Mouse (Mus musculus): ENCODE results near the gene Utp6. TPM values are rescaled to one million over a fixed set of nuclear protein-coding genes. Genes with fewer than 3 reads are reported as not detected.
"Not testable (repeated sequence)": the region's sequence is repeated elsewhere in the genome, so short reads cannot be mapped to it uniquely, and the experiment has no call there.

Utp6 gene
- polyA plus RNA-seq, 1 experiment from 2014 or later, result 68.6 TPM

DNA sequence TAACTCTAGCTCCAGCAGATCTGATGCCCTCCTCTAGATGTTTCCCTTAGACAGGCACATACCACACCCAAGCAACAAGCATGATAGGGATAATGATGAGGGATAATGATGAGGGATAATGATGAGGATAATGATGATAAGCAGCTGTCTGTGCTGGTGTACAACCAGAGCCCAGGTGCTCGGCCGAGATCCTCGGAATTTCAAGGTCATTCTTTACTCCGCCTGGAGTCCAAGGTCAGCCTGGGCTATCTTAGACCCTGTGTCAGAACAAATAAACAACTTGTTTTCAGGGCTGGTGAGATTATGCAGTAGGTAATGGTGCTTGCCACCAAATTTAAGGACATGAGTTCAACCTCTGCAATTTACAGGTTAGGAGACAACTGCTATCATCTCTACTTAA, 24.7 kb upstream of the Utp6 start:
- Histone ChIP-seq H3K27me3 (ENCODE audit: control insufficient read depth, insufficient read depth, low read length) (no peaks in the 10 kb centered on the region), H3K9me3 (ENCODE audit: control insufficient read depth, low read length) (no peaks in the 10 kb centered on the region), H3K4me3 (ENCODE audit: low read length) (no peak overlapping the region), H3K4me1 (ENCODE audit: control insufficient read depth, insufficient read depth, low read length) (no peaks in the 10 kb centered on the region), H3K36me3 (ENCODE audit: control insufficient read depth, insufficient read depth, low read length) (no peaks in the 10 kb centered on the region), H3K27ac (ENCODE audit: low read depth, low read length) (no peak overlapping the region), H3K9ac (ENCODE audit: low read depth, low read length) (no peak overlapping the region), H3K4me2 (replicated peaks; ENCODE audit: low read depth, low read length) (no peak overlapping the region)
- 81% methylated on average over 4 of the region's 4 CpGs for WGBS
- ATAC-seq (ENCODE audit: low FRiP score, low TSS enrichment), result no peak

- WGBS, result 96% methylated on average over 3 of the region's 4 CpGs
- ATAC-seq (ENCODE audit: low FRiP score, low TSS enrichment); H3K27ac ChIP-seq (ENCODE audit: low read depth, low read length); H3K9ac ChIP-seq (ENCODE audit: low read depth, low read length); H3K36me3 ChIP-seq (ENCODE audit: control insufficient read depth, insufficient read depth, low read length); H3K4me1 ChIP-seq (ENCODE audit: control insufficient read depth, insufficient read depth, low read length); H3K4me3 ChIP-seq (ENCODE audit: low read length); H3K9me3 ChIP-seq (ENCODE audit: control insufficient read depth, low read length); H3K4me2 ChIP-seq (replicated peaks; ENCODE audit: low read depth, low read length): not testable (repeated sequence)
- peaks cover 21% of the 10 kb centered on the region; the same call in 1 of the 2 replicates for H3K27me3 ChIP-seq (ENCODE audit: control insufficient read depth, insufficient read depth, low read length)
Measured at GRCm38 (mm10) chr11:79977747-79978146, 15.6 kb upstream of the Utp6 start.

GRCm38 (mm10) chr11:79977061-79977460, 14.9 kb upstream of the Utp6 start:
- H3K4me1 ChIP-seq (ENCODE audit: control insufficient read depth, insufficient read depth, low read length); H3K27ac ChIP-seq (ENCODE audit: low read depth, low read length); H3K4me3 ChIP-seq (ENCODE audit: low read length); ATAC-seq (ENCODE audit: low FRiP score, low TSS enrichment); H3K4me2 ChIP-seq (replicated peaks; ENCODE audit: low read depth, low read length); H3K36me3 ChIP-seq (ENCODE audit: control insufficient read depth, insufficient read depth, low read length); H3K9me3 ChIP-seq (ENCODE audit: control insufficient read depth, low read length); H3K9ac ChIP-seq (ENCODE audit: low read depth, low read length): not testable (repeated sequence)
- H3K27me3 ChIP-seq (ENCODE audit: control insufficient read depth, insufficient read depth, low read length), result peaks cover 24% of the 10 kb centered on the region; the same call in 1 of the 2 replicates
- 94% methylated on average over 14 of the region's 14 CpGs for WGBS

GRCm38 (mm10) chr11:79976645-79977044, 14.5 kb upstream of the Utp6 start:
- WGBS, result 79% methylated on average over 6 of the region's 6 CpGs
- not testable (repeated sequence) for H3K36me3 ChIP-seq (ENCODE audit: control insufficient read depth, insufficient read depth, low read length); H3K27ac ChIP-seq (ENCODE audit: low read depth, low read length); H3K4me3 ChIP-seq (ENCODE audit: low read length); H3K9me3 ChIP-seq (ENCODE audit: control insufficient read depth, low read length); H3K4me2 ChIP-seq (replicated peaks; ENCODE audit: low read depth, low read length); ATAC-seq (ENCODE audit: low FRiP score, low TSS enrichment); H3K9ac ChIP-seq (ENCODE audit: low read depth, low read length); H3K4me1 ChIP-seq (ENCODE audit: control insufficient read depth, insufficient read depth, low read length)
- peaks cover 24% of the 10 kb centered on the region; the same call in 1 of the 2 replicates for H3K27me3 ChIP-seq (ENCODE audit: control insufficient read depth, insufficient read depth, low read length)

- Histone ChIP-seq H3K36me3 (ENCODE audit: control insufficient read depth, insufficient read depth, low read length) (no peaks in the 10 kb centered on the region), H3K27ac (ENCODE audit: low read depth, low read length) (no peak overlapping the region), H3K4me1 (ENCODE audit: control insufficient read depth, insufficient read depth, low read length) (0 out of 2 replicates have a peak, but pooled peaks cover 3% of the 10 kb centered on the region), H3K4me2 (replicated peaks; ENCODE audit: low read depth, low read length) (no peak overlapping the region), H3K9me3 (ENCODE audit: control insufficient read depth, low read length) (no peaks in the 10 kb centered on the region), H3K27me3 (ENCODE audit: control insufficient read depth, insufficient read depth, low read length) (peaks cover 24% of the 10 kb centered on the region; the same call in 1 of the 2 replicates), H3K9ac (ENCODE audit: low read depth, low read length) (no peak overlapping the region), H3K4me3 (ENCODE audit: low read length) (no peak overlapping the region)
- ATAC-seq (ENCODE audit: low FRiP score, low TSS enrichment), result no peak
- WGBS, result 94% methylated on average over 1 of the region's 1 CpGs
Measured at GRCm38 (mm10) chr11:79976222-79976621, 14.0 kb upstream of the Utp6 start.

GRCm38 (mm10) chr11:79975377-79975776, 13.2 kb upstream of the Utp6 start:
- Histone ChIP-seq H3K36me3 (ENCODE audit: control insufficient read depth, insufficient read depth, low read length) (no peaks in the 10 kb centered on the region), H3K4me1 (ENCODE audit: control insufficient read depth, insufficient read depth, low read length) (0 out of 2 replicates have a peak, but pooled peaks cover 3% of the 10 kb centered on the region), H3K27ac (ENCODE audit: low read depth, low read length) (no peak overlapping the region), H3K9me3 (ENCODE audit: control insufficient read depth, low read length) (no peaks in the 10 kb centered on the region), H3K9ac (ENCODE audit: low read depth, low read length) (no peak overlapping the region), H3K27me3 (ENCODE audit: control insufficient read depth, insufficient read depth, low read length) (peaks cover 24% of the 10 kb centered on the region; the same call in 1 of the 2 replicates), H3K4me2 (replicated peaks; ENCODE audit: low read depth, low read length) (no peak overlapping the region), H3K4me3 (ENCODE audit: low read length) (no peak overlapping the region)
- WGBS, result 68% methylated on average over 2 of the region's 2 CpGs
- ATAC-seq (ENCODE audit: low FRiP score, low TSS enrichment), result no peak

- Histone ChIP-seq H3K36me3 (ENCODE audit: control insufficient read depth, insufficient read depth, low read length) (no peaks in the 10 kb centered on the region), H3K9me3 (ENCODE audit: control insufficient read depth, low read length) (no peaks in the 10 kb centered on the region), H3K27ac (ENCODE audit: low read depth, low read length) (no peak overlapping the region), H3K4me1 (ENCODE audit: control insufficient read depth, insufficient read depth, low read length) (0 out of 2 replicates have a peak, but pooled peaks cover 3% of the 10 kb centered on the region), H3K27me3 (ENCODE audit: control insufficient read depth, insufficient read depth, low read length) (peaks cover 24% of the 10 kb centered on the region; the same call in 1 of the 2 replicates), H3K4me3 (ENCODE audit: low read length) (peak overlapping the region; percentile 45), H3K9ac (ENCODE audit: low read depth, low read length) (peak overlapping the region; percentile 36), H3K4me2 (replicated peaks; ENCODE audit: low read depth, low read length) (peak overlapping the region; percentile 85)
- 1% methylated on average over 41 of the region's 41 CpGs for WGBS
- ATAC-seq (ENCODE audit: low FRiP score, low TSS enrichment), result 0 out of 2 replicates have a peak, but pooled peaks have one; percentile 39
Measured at GRCm38 (mm10) chr11:79973626-79974476, 11.7 kb upstream of the Utp6 start.

- no peaks in the 10 kb centered on the region for H3K9me3 ChIP-seq (ENCODE audit: control insufficient read depth, low read length)
- H3K27ac ChIP-seq (ENCODE audit: low read depth, low read length), result no peak overlapping the region
- no peaks in the 10 kb centered on the region for H3K36me3 ChIP-seq (ENCODE audit: control insufficient read depth, insufficient read depth, low read length)
- H3K4me2 ChIP-seq (replicated peaks; ENCODE audit: low read depth, low read length), result peak overlapping the region; percentile 85
- H3K4me1 ChIP-seq (ENCODE audit: control insufficient read depth, insufficient read depth, low read length), result 0 out of 2 replicates have a peak, but pooled peaks cover 3% of the 10 kb centered on the region
- no peak overlapping the region for H3K9ac ChIP-seq (ENCODE audit: low read depth, low read length)
- ATAC-seq (ENCODE audit: low FRiP score, low TSS enrichment), result no peak
- peaks cover 24% of the 10 kb centered on the region; the same call in 1 of the 2 replicates for H3K27me3 ChIP-seq (ENCODE audit: control insufficient read depth, insufficient read depth, low read length)
- WGBS, result 13% methylated on average over 8 of the region's 8 CpGs
- H3K4me3 ChIP-seq (ENCODE audit: low read length), result peak overlapping the region; percentile 45
Measured at GRCm38 (mm10) chr11:79973133-79973532, 10.9 kb upstream of the Utp6 start.

DNA sequence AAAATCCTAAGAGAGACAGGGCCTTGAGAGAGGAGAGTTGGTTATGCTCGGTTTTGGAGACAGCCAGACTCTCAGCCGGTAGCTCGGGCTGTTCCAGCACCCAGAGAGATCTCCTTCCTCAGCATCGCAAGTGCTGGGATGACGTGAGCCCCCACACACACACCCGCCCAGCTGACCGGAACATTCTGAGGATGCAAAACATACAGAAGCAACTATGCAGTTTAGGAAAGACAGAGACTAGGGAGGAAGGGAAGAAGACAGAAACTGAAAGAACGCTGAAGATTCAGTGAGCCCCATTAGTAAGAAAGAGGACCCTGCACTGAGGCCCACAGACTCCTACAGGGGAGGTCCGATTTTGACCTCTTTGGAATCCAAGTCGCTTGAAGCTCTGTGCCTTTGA, 5.6 kb upstream of the Utp6 start:
- WGBS, result 65% methylated on average over 10 of the region's 10 CpGs
- H3K9ac ChIP-seq (ENCODE audit: low read depth, low read length), result no peak overlapping the region
- H3K4me3 ChIP-seq (ENCODE audit: low read length), result no peak overlapping the region
- no peaks in the 10 kb centered on the region for H3K36me3 ChIP-seq (ENCODE audit: control insufficient read depth, insufficient read depth, low read length)
- ATAC-seq (ENCODE audit: low FRiP score, low TSS enrichment), result no peak
- no peak overlapping the region for H3K27ac ChIP-seq (ENCODE audit: low read depth, low read length)
- no peaks in the 10 kb centered on the region for H3K9me3 ChIP-seq (ENCODE audit: control insufficient read depth, low read length)
- no peak overlapping the region for H3K4me2 ChIP-seq (replicated peaks; ENCODE audit: low read depth, low read length)
- H3K27me3 ChIP-seq (ENCODE audit: control insufficient read depth, insufficient read depth, low read length), result peaks cover 2% of the 10 kb centered on the region; the same call in 1 of the 2 replicates
- H3K4me1 ChIP-seq (ENCODE audit: control insufficient read depth, insufficient read depth, low read length), result no peaks in the 10 kb centered on the region

Measured in kidney, embryonic 14.5 days (tissue).